Comparison of ENCODE assay signal across 23 mouse cellular contexts in the genomic region with DNA sequence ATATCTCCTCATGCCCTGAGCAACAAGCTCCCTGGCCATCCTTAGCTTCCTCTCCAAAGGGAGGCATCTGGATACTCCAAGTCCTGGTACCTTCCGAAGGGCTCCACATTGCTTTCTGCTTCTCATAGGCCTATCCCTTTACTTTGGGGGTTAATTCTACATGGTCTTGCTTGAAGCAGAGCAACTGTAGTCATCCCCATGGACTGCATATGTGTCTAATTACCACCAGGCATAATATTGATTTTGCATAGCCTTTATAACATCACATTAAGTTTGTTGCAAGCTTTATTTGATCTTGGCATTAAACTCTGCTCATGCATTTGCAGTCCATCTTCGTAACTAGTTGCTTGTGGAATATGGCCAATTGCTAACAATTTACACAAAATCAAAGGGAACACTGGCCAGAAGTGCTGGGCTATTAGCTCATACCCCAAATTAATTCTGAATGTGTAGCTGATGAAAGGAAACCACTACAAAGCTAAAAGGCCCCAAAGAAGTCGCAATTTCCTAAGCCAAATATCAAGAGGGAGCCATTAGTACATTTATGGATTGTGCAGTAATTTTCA.
"Had no signal": no experiment of that assay in that cellular context is flagged by ENCODE, and none has a peak within 500 bp of the region (broad histone marks: within the 10 kb centered on the region; RNA-seq: fewer than 3 reads in every experiment).

No protein-coding gene starts in this region.

- H3K4me2 ChIP-seq: liver, embryonic 12.5 days; liver, embryonic 15.5 days; lung, embryonic 15.5 days; midbrain, embryonic 13.5 days; neural tube, embryonic 13.5 days; stomach, embryonic 15.5 days had no signal

- ATAC-seq: liver, embryonic 12.5 days; midbrain, embryonic 13.5 days; midbrain, embryonic 16.5 days had no signal

- DNase-seq: kidney, adult 18-20 months; kidney, adult 9 months; kidney, postnatal 14 days; kidney, postnatal 4 days; lung, adult 18-20 months; lung, postnatal 10 days; lung, postnatal 36 days; retina, postnatal 1 day; right cerebral cortex, postnatal 25 days; spleen, adult 18-20 months; thymus, adult 18-20 months; thymus, postnatal 14 days; thymus, postnatal 4 days had no signal

- H3K4me3 ChIP-seq: liver, embryonic 12.5 days; liver, embryonic 15.5 days; lung, embryonic 15.5 days; megakaryocyte, embryonic 14.5 days; midbrain, embryonic 10.5 days; midbrain, embryonic 13.5 days; myocyte; neural tube, embryonic 13.5 days; stomach, embryonic 15.5 days had no signal

- H3K27ac ChIP-seq: liver, embryonic 12.5 days; liver, embryonic 15.5 days; lung, embryonic 15.5 days; midbrain, embryonic 10.5 days; midbrain, embryonic 13.5 days; neural tube, embryonic 13.5 days; stomach, embryonic 15.5 days had no signal

- H3K4me1 ChIP-seq: liver, embryonic 12.5 days; liver, embryonic 15.5 days; midbrain, embryonic 10.5 days; midbrain, embryonic 13.5 days; neural tube, embryonic 13.5 days; stomach, embryonic 15.5 days had no signal

- H3K9me3 ChIP-seq: liver, embryonic 12.5 days; liver, embryonic 15.5 days; lung, embryonic 15.5 days; megakaryocyte, embryonic 14.5 days; midbrain, embryonic 10.5 days; midbrain, embryonic 13.5 days; neural tube, embryonic 13.5 days; stomach, embryonic 15.5 days had no signal

- H3K9ac ChIP-seq: liver, embryonic 12.5 days; liver, embryonic 15.5 days; lung, embryonic 15.5 days; midbrain, embryonic 13.5 days; neural tube, embryonic 13.5 days; stomach, embryonic 15.5 days had no signal

- H3K36me3 ChIP-seq: liver, embryonic 12.5 days; liver, embryonic 15.5 days; lung, embryonic 15.5 days; midbrain, embryonic 10.5 days; midbrain, embryonic 13.5 days; neural tube, embryonic 13.5 days; stomach, embryonic 15.5 days had no signal

- H3K27me3 ChIP-seq: liver, embryonic 12.5 days; liver, embryonic 15.5 days; lung, embryonic 15.5 days; midbrain, embryonic 13.5 days; neural tube, embryonic 13.5 days; stomach, embryonic 15.5 days had no signal
